Mouse (Mus musculus) brain, embryonic 18.5 days (tissue): ENCODE data around the gene Kcnk10.
"Not testable (repeated sequence)": the region's sequence is repeated elsewhere in the genome, so short reads cannot be mapped to it uniquely, and the experiment has no call there.

Experiments used
- DNase-seq: peaks from one replicate; pipeline ENCODE4 v3.0.0-alpha.2; 2012; ENCODE audit warnings: low read depth, low spot score

The Kcnk10 gene

GRCm38 (mm10) chr12:98577861-98578360 lies at the start of gene Kcnk10:
Gene Kcnk10 (minus strand): TSS chr12:98578310.
- no peak for DNase-seq

GRCm38 (mm10) chr12:98627392-98628259 lies 49.5 kb upstream of the Kcnk10 start, which contains the start of gene Spata7:
Gene Spata7 (plus strand): TSS chr12:98628157.
- peak; percentile 64 for DNase-seq

DNA sequence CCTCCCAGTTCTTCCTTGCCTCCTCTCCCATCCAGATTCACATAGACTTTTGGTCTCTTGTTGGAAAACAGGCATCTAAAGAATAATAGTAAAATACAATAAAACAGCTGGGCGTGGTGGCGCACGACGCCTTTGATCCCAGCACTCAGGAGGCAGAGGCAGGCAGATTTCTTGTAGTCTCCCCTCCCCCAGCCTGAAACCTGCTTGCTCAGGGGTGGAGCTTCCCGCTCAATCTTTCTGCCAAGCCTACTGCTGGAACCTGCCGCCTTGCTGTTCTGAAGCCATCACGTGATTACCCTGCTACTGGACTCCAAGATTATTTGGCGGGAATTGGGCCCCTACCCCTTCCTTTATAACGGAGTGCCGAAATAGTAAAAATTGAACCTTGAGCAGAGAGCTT lies 45.2 kb upstream of the Kcnk10 start:
- not testable (repeated sequence) for DNase-seq

DNA sequence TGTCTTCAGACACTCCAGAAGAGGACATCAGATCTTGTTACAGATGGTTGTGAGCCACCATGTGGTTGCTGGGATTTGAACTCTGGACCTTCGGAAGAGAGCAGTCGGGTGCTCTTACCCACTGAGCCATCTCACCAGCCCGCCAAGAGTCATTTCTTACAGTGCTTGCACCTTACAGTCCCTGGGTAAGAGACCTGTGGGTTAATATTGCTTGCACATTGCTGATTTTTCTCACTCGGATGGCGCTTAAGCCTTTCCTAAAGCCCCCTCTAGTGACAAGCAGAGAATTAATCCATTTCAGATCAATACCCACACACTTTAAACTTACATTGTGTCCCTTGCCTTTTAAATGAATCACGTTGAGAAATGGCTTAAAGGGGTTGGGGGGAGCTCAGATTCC lies 42.8 kb upstream of the Kcnk10 start:
- DNase-seq, result peak; percentile 42

GRCm38 (mm10) chr12:98619496-98619895 lies 41.4 kb upstream of the Kcnk10 start:
- DNase-seq, result no peak

GRCm38 (mm10) chr12:98615746-98616145 lies 37.6 kb upstream of the Kcnk10 start:
- DNase-seq, result no peak

DNA sequence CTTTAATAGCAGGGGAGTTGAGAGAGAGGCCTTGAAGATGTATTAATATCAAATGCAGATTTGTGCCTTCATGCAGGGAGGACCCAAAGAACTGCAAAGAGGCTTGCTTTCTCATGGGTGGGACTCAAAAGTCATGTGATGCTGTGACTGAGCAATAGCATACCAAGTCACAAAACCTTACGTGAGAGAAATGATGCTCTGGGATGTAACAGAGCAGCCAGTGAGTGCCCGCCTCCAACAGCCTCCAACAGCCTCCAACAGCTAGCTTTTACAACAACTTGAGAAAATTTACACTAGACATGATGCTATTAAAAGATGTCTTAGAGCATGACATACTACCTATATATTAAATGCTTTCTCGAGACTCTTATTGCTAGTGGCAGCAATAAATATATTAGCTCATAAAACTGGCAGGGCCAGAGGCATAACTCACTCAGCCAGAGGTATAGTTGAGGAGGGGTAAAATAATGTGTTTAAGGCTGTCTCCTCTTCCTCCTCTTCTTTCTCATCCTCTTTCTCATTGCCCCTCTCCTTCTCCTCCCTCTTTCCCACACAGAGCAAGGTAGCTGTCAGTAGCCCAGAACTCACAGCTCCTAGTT lies 36.9 kb upstream of the Kcnk10 start:
- no peak for DNase-seq

GRCm38 (mm10) chr12:98610341-98610740 lies 32.2 kb upstream of the Kcnk10 start:
- DNase-seq, result no peak

GRCm38 (mm10) chr12:98606595-98607290 lies 28.6 kb upstream of the Kcnk10 start:
- DNase-seq, result no peak

GRCm38 (mm10) chr12:98605264-98605663 lies 27.2 kb upstream of the Kcnk10 start:
- DNase-seq, result no peak

DNA sequence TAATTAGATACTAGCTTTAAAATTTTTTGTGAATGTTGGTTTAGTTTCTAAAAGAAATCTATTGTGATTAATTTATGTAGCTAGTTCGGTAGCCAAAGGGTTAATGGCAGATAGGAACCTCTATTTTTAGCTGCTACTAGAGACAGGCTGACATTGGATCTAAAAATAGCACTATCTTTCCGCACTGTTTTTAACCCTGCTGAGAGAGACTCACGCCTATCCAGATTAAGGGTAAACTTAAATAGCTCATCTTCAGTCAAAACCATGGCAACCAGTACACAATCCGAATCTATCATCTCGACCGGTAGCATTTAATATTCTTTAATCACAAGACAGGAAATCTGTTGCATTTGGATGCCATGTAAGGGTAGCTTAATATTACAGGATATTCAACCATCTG lies 24.0 kb upstream of the Kcnk10 start:
- DNase-seq, result peak; percentile 52

GRCm38 (mm10) chr12:98600861-98601260 lies 22.8 kb upstream of the Kcnk10 start:
- no peak for DNase-seq

DNA sequence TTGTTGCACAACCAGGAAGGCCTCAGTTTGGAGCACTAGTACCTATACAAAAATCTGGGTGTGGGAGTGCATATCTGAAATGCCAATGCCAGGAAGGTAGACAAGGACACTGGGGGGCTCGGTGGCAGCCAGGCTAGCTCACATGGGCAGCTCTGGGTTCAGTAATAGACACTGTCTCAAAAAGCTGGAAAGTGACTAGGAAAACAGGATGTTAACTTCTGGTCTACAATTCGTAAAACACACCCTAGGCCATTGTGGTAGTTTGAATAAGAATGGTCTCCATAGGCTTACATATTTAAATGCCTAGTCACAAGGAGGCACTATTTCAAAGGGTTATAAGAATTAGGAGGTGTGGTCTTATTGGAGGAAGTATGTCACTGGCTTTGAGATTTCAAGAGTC lies 12.9 kb upstream of the Kcnk10 start:
- no peak for DNase-seq

- no peak for DNase-seq
Measured at GRCm38 (mm10) chr12:98588573-98588972, 10.5 kb upstream of the Kcnk10 start.

GRCm38 (mm10) chr12:98585302-98585701 lies 7.2 kb upstream of the Kcnk10 start:
- DNase-seq, result no peak

DNA sequence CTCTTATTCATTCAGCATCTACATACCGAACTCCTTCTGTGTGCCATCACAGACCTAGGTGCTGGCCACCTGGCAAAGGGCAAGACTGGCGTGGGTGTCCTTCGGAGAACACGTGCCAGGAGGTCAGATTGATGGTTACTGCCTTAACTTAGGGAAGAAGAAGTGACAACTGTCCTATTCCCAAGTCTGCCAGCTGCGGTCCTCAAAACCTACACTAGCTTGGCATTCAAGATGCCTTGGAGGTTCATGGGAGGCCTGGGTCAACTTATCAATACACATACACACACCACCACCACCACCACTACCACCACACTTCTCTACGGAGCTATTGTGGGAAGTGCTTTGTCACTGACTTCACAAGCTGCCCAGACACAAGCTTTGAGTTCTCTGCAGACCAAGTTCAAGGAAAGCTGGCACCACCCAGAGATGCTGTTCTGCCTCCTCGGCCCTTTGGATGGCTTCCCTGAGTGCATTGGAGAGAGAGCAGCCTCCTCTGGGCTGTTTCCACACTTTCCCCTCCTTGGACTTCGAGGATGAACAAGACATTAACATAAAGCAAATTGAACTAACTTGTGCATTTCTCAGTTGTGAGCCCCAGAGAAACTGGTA lies 2.1 kb downstream of the Kcnk10 start:
- DNase-seq, result no peak

- DNase-seq, result no peak
Measured at GRCm38 (mm10) chr12:98575195-98575887, 2.8 kb downstream of the Kcnk10 start.

DNA sequence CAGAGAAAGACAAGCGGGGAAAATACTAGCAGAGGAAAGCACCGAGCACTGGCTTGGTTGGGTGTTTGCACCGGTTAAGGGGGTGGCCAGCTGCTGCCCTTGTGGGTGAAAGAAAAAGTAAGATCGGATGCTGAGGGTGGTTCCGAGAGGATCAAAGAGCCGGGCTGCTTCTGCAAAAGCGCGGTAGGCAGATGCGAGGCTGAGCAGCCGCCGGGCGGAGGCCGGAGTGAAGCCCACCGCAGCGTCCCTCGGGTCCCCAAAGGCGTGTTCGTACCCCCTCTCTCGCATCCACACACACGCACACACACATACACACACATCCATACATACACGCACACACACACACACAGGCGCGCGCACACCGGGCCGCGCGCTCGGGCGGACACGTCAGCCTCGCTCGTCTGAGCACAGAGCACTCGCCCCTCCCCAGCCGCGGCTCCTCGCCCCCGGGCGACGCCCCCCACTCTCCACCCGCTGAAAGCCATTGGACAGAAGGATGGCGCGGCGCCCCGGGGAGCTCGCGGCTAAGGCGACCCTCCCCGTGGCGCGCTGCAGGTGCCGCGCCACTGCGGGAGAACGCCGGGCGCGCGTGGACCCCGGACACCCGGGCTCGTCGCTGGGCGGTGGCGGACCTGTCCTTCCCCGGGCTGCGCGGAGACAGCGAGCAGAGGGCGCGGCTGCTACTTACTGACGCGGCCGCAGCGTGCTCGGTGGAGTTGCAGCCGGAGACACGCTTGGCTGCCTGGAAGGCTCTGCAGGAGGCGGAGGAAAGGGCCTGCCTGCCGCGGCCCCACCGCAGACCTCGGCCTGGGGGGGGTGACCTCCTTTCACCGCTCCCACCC lies 3.5 kb downstream of the Kcnk10 start:
- peak; percentile 82 for DNase-seq

- DNase-seq, result peak; percentile 43
Measured at GRCm38 (mm10) chr12:98573317-98574270, 4.5 kb downstream of the Kcnk10 start.
